Mouse (Mus musculus) CH12.LX (cell line): ENCODE measurements at regions not wholly inside any gene's neighbourhood (a gene's known extent, or its start where the extent isn't known, plus 50 kb on each side); places are given as distances from the start of the nearest gene placed in this dataset.

ENCODE experiments used
- DNase-seq: peaks from one replicate; pipeline ENCODE4 v3.0.0-alpha.2; 2013; ENCODE audit errors: extremely low read depth
- H3K27ac ChIP-seq: 2 replicates; pipeline ENCODE4 v1.5.1; 2012; ENCODE audit warnings: low read depth, mild to moderate bottlenecking, control low read depth, moderate library complexity; ENCODE audit not compliant: insufficient read depth
- H3K27me3 ChIP-seq: replicated peaks from 2 replicates; pipeline ENCODE3; 2012; ENCODE audit warnings: inconsistent platforms
- H3K36me3 ChIP-seq, 2 experiments: replicated peaks in 1 of 2; 2 replicates each; pipeline versions ENCODE3 to v1.6.1; 2012; ENCODE audit warnings: inconsistent platforms in 1 of 2, low read length in 1 of 2, mild to moderate bottlenecking in 1 of 2, mixed read lengths in 1 of 2, moderate library complexity in 1 of 2; ENCODE audit not compliant: control insufficient read depth in 1 of 2, insufficient read depth in 1 of 2
- H3K4me1 ChIP-seq, 2 experiments: 2 replicates each; pipeline ENCODE4 v1.6.1; 2012; ENCODE audit warnings: inconsistent platforms in 1 of 2, moderate library complexity in 1 of 2; ENCODE audit not compliant: insufficient read depth in 2 of 2, control insufficient read depth in 1 of 2
- H3K4me2 ChIP-seq: 2 replicates; pipeline ENCODE4 v1.6.1; 2012; ENCODE audit warnings: low read depth, mild to moderate bottlenecking, control low read depth; ENCODE audit not compliant: poor library complexity, insufficient read depth, severe bottlenecking
- H3K4me3 ChIP-seq, 3 experiments: fragments of 150-350 bp in 1 of 3; sonication (generic) in 1 of 3; replicated peaks in 1 of 3; 2 replicates each; pipeline versions ENCODE3 to v1.5.1; 2011 to 2012; ENCODE audit warnings: low read depth in 2 of 3, low read length in 2 of 3, mild to moderate bottlenecking in 2 of 3, moderate library complexity in 2 of 3, control low read depth in 1 of 3, improper control_type of control experiment in 1 of 3, inconsistent platforms in 1 of 3, mixed read lengths in 1 of 3; ENCODE audit not compliant: poor library complexity in 1 of 3
- H3K79me2 ChIP-seq: replicated peaks from 2 replicates; pipeline ENCODE4 v1.6.1; 2012; ENCODE audit warnings: mild to moderate bottlenecking, moderate library complexity; ENCODE audit not compliant: control insufficient read depth, poor library complexity, insufficient read depth, severe bottlenecking; ENCODE audit errors: extremely low read depth
- H3K9ac ChIP-seq: 2 replicates; pipeline ENCODE4 v1.6.1; 2012; ENCODE audit warnings: low read depth, mild to moderate bottlenecking, control low read depth, moderate library complexity; ENCODE audit not compliant: insufficient read depth
- H3K9me3 ChIP-seq: replicated peaks from 2 replicates; pipeline ENCODE3; 2012; ENCODE audit warnings: low read length, inconsistent platforms, mixed read lengths
- BHLHE40 ChIP-seq: IDR thresholded peaks from 2 replicates; pipeline ENCODE4 v1.6.1; 2011; ENCODE audit warnings: mild to moderate bottlenecking, low read depth, low read length, improper control_type of control experiment
- CTCF ChIP-seq, 2 experiments: IDR thresholded peaks in 1 of 2; conservative IDR thresholded peaks in 1 of 2; 2 replicates each; pipeline ENCODE4 v1.5.1; 2011 to 2012; ENCODE audit warnings: low read depth in 2 of 2, low read length in 2 of 2, improper control_type of control experiment in 1 of 2, inconsistent platforms in 1 of 2, mild to moderate bottlenecking in 1 of 2, moderate library complexity in 1 of 2
- JUND ChIP-seq: conservative IDR thresholded peaks from 2 replicates; pipeline ENCODE4 v1.6.1; 2011; ENCODE audit warnings: low read depth, low read length, improper control_type of control experiment
- MAFK ChIP-seq: IDR thresholded peaks from 2 replicates; pipeline ENCODE4 v1.6.1; 2011; ENCODE audit warnings: low read length, improper control_type of control experiment; ENCODE audit not compliant: insufficient replicate concordance
- MAZ ChIP-seq: IDR thresholded peaks from 2 replicates; pipeline ENCODE4 v1.6.1; 2012; ENCODE audit warnings: low read depth, mild to moderate bottlenecking, inconsistent platforms, low read length, improper control_type of control experiment, moderate library complexity
- MEF2A ChIP-seq: IDR thresholded peaks from 2 replicates; pipeline ENCODE4 v1.6.1; 2014; ENCODE audit warnings: low read depth, mild to moderate bottlenecking, inconsistent platforms, low read length, improper control_type of control experiment, borderline replicate concordance
- NRF1 ChIP-seq: IDR thresholded peaks from 2 replicates; pipeline ENCODE4 v1.6.1; 2014; ENCODE audit warnings: low read depth, mild to moderate bottlenecking, inconsistent platforms, low read length, improper control_type of control experiment, moderate library complexity
- PAX5 ChIP-seq: IDR thresholded peaks from 2 replicates; pipeline ENCODE4 v1.6.1; 2012; ENCODE audit warnings: low read length, inconsistent platforms, mixed read lengths
- POLR2A ChIP-seq: IDR thresholded peaks from 2 replicates; pipeline ENCODE4 v1.6.1; 2011; ENCODE audit warnings: low read depth, mild to moderate bottlenecking, improper control_type of control experiment, low read length
- RAD21 ChIP-seq: IDR thresholded peaks from 2 replicates; pipeline ENCODE4 v1.6.1; 2011; ENCODE audit warnings: low read depth, mild to moderate bottlenecking, low read length, improper control_type of control experiment, moderate library complexity
- RCOR1 ChIP-seq: conservative IDR thresholded peaks from 2 replicates; pipeline ENCODE4 v1.6.1; 2012; ENCODE audit warnings: low read depth, mild to moderate bottlenecking, inconsistent platforms, low read length, improper control_type of control experiment
- SMC3 ChIP-seq: IDR thresholded peaks from 2 replicates; pipeline ENCODE4 v1.6.1; 2011; ENCODE audit warnings: low read depth, low read length, improper control_type of control experiment
- TBP ChIP-seq: conservative IDR thresholded peaks from 2 replicates; pipeline ENCODE4 v1.6.1; 2011; ENCODE audit warnings: low read depth, low read length, improper control_type of control experiment
- USF1 ChIP-seq: IDR thresholded peaks from 2 replicates; pipeline ENCODE4 v1.6.1; 2014; ENCODE audit warnings: low read depth, mild to moderate bottlenecking, inconsistent platforms, low read length, improper control_type of control experiment
- USF2 ChIP-seq: conservative IDR thresholded peaks from 2 replicates; pipeline ENCODE4 v1.6.1; 2011; ENCODE audit warnings: low read depth, low read length, improper control_type of control experiment
- ZMIZ1 ChIP-seq: IDR thresholded peaks from 2 replicates; pipeline ENCODE4 v1.6.1; 2012; ENCODE audit warnings: low read depth, mild to moderate bottlenecking, inconsistent platforms, low read length, improper control_type of control experiment
- dilution Hi-C: fragments of 300-500 bp; cut with MboI; formaldehyde crosslinking; loops from 2 replicates; pipeline ENCODE4 v1.14.3; 2020; ENCODE audit warnings: low sequenced_read_pairs; ENCODE audit not compliant: extremely low pct_unique_long_range_greater_than_20kb, extremely low pct_ligation_motif_present
- in situ Hi-C: fragments of 300-500 bp; cut with MboI; formaldehyde crosslinking; loops from 3 replicates; pipeline ENCODE4 v1.14.3; 2019; ENCODE audit warnings: low sequenced_read_pairs, low pct_ligation_motif_present, low pct_unique_long_range_greater_than_20kb, mixed read lengths

DNA sequence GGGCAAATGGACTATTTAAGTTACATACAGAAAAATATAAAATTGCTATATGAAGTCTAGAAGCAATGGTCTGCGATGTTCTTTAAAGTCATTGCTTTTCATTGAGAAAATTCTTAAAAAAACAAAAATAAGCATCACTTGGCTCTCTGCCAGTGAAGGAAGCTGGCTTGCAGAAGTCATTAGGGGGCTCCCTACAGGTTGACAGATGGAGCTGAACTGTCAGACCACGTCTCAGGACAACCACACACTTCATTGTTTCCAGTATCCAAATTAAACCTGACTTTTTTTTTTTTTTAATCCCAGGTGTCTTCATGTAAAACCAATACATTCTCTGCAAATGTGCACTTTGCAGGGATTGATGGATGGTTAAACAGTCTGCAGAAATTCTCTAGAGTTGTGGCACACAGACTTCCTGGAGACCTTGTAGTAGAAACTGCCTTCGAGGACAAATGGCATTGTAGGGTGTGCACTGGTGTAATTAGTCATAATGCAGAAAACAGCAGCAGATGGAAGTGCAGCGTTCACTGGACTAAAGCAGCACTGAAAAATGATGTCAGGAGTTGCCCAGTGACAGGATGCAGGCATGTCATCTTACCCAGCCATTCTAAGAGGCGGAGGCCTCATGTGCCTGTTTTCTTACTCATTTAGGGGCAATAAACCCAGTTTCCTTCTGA is 203.4 kb upstream of the Impg1 start:
- no peak overlapping the region for H3K4me2 ChIP-seq
- dilution Hi-C loops = no loop called here

DNA sequence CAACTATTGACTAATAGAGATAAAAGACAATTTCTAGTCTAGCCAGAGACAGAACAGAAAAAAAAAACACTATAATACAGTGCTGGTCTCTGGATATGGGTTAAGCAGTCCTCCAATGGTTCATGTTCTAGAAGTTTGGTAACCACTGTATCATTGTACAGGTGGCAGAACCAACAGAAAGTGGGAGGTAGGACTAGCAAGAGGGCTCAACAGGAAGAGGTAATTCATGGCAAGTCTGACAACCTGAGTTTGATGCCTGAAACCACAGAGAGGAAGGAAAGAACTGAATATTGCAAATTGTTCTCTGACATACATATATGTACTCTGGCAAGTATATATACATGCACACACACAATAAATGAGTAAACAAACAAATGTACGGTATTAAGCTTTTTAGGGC is 193.5 kb upstream of the Impg1 start:
- no peaks in the 10 kb centered on the region for H3K4me1 ChIP-seq
- no peak overlapping the region for H3K4me3 ChIP-seq
- no peak overlapping the region for H3K4me2 ChIP-seq
- no peaks in the 10 kb centered on the region for H3K9me3 ChIP-seq
- no peak overlapping the region for H3K27ac ChIP-seq
- no peak overlapping the region for H3K9ac ChIP-seq
- H3K79me2 ChIP-seq = no peaks in the 10 kb centered on the region
- TF ChIP-seq JUND = no peak
- in situ Hi-C loops (no loop called here), dilution Hi-C loops (no loop called here)
- DNase-seq = no peak
- H3K27me3 ChIP-seq = no peaks in the 10 kb centered on the region
- no peaks in the 10 kb centered on the region for H3K36me3 ChIP-seq

More for the DNA sequence above, 203.4 kb upstream of the Impg1 start:
- Histone ChIP-seq H3K27me3 (no peaks in the 10 kb centered on the region), H3K36me3 (no peaks in the 10 kb centered on the region), H3K4me3 (no peak overlapping the region), H3K9ac (no peak overlapping the region)
- DNase-seq = no peak
- no peak for TF ChIP-seq ZMIZ1
- TF ChIP-seq MAFK = no peak
- TF ChIP-seq, all 38 proteins: peak for 0
- no peaks in the 10 kb centered on the region for H3K9me3 ChIP-seq
- peaks cover 0 to 4% of the 10 kb centered on the region in 2 experiments; a peak in 1 of 4 replicates for H3K4me1 ChIP-seq
- in situ Hi-C loops = no loop called here
- H3K79me2 ChIP-seq = no peaks in the 10 kb centered on the region
- H3K27ac ChIP-seq = no peak overlapping the region

DNA sequence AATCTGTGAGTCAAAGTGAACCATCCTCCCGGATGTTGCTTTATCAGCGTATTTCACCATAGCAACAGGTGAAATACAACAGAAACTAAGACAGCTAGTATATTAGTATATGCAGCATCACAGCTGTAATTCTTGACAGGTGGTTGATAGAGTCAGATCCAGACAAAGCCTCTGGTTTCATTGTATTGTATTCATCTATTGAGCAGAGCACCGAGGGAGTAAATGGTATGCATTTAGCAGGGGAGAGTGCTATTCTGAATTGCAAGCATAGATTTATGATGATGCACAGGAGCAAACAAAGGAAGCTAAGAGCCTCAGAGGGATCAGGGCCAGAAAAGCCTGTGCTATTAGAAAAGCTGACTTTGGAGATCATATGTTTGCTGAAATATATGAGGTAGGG is 149.8 kb upstream of the Impg1 start:
- H3K9ac ChIP-seq = no peak overlapping the region
- TF ChIP-seq RAD21 = no peak
- TF ChIP-seq PAX5 = no peak
- no peak for TF ChIP-seq CTCF (conservative IDR thresholded peaks at IDR 0.05 in 1 of 2, IDR thresholded peaks at IDR 0.05 in 1 of 2; ENCODE audit: low read depth in 2 of 2, low read length in 2 of 2)
- no peak for TF ChIP-seq BHLHE40
- no peak for TF ChIP-seq POLR2A
- no peak for TF ChIP-seq RCOR1
- no peak for TF ChIP-seq MAZ
- TF ChIP-seq TBP = no peak
- TF ChIP-seq SMC3 = no peak
- no peak for TF ChIP-seq MEF2A
- TF ChIP-seq USF1 = no peak
- no peak for TF ChIP-seq NRF1
- no peak for TF ChIP-seq USF2
- TF ChIP-seq, all 38 proteins: peak for 0
- DNase-seq = no peak
- Histone ChIP-seq H3K36me3 (no peaks in the 10 kb centered on the region), H3K4me3 (no peak overlapping the region), H3K27me3 (no peaks in the 10 kb centered on the region), H3K4me1 (no peaks in the 10 kb centered on the region), H3K27ac (no peak overlapping the region), H3K9me3 (no peaks in the 10 kb centered on the region), H3K4me2 (no peak overlapping the region), H3K79me2 (no peaks in the 10 kb centered on the region)
- in situ Hi-C loops = no loop called here
- dilution Hi-C loops = no loop called here
